Mouse (Mus musculus): Measurements from ENCODE around the gene Baiap2l1. TPM values are rescaled to one million over a fixed set of nuclear protein-coding genes. Genes with fewer than 3 reads are reported as not detected.

Baiap2l1 gene
- polyA plus RNA-seq, 1 experiment, result 68.8 TPM

DNA sequence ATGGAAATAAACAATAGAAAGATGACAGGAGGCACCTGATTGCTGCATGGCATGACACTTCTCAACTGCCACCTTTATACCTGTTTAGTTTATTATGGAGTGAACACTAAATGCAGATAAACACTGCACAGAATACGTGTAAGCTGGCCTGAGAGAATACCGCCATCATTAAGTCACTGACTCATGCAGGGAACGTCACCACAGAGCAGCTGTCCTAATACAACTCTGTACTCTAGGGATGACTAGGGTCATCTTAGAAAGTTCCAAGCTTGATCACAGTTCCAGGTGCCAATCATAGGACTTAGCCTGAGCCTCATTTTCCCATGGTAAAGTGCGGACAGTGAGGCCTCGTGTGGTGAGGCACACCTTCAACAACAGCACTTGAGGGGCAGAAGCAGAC is 73.3 kb downstream of the Baiap2l1 start:
- Histone ChIP-seq H3K4me2 (ENCODE audit: low read depth) (peak overlapping the region; percentile 30), H3K36me3 (ENCODE audit: control insufficient read depth, insufficient read depth) (peaks cover 34% of the 10 kb centered on the region), H3ac (ENCODE audit: control insufficient read depth, insufficient read length) (no peak overlapping the region), H3K79me2 (ENCODE audit: control insufficient read depth, insufficient read depth) (no peaks in the 10 kb centered on the region), H3K4me3 (no peak overlapping the region), H3K27me3 (ENCODE audit: control insufficient read depth, insufficient read depth, insufficient read length) (no peaks in the 10 kb centered on the region)
- TF ChIP-seq MYOG (IDR thresholded peaks at IDR 0.05; ENCODE audit: control insufficient read depth in 1 of 3, insufficient read depth in 1 of 3, insufficient read length in 2 of 3, low read depth in 2 of 3) (peak in 2 of 3 experiments; percentile 39 to 86), E2F4 (IDR thresholded peaks at IDR 0.05; ENCODE audit: insufficient read depth) (no peak), POLR2A (IDR thresholded peaks at IDR 0.05; ENCODE audit: insufficient read length, low read depth) (no peak), MAX (IDR thresholded peaks at IDR 0.05; ENCODE audit: low read depth) (no peak), TCF12 (IDR thresholded peaks at IDR 0.05; ENCODE audit: insufficient read depth, poor library complexity, severe bottlenecking) (no peak), POLR2AphosphoS2 (IDR thresholded peaks at IDR 0.05; ENCODE audit: insufficient read length, low read depth) (peak; percentile 41), USF1 (IDR thresholded peaks at IDR 0.05; ENCODE audit: low read depth) (no peak), CEBPB (IDR thresholded peaks at IDR 0.05; ENCODE audit: insufficient read depth, poor library complexity, severe bottlenecking) (no peak), MYOD1 (IDR thresholded peaks at IDR 0.05; ENCODE audit: control insufficient read depth in 1 of 3, insufficient read length in 2 of 3, low read depth in 2 of 3) (peak; percentile 54 to 86 (median 75)), SRF (IDR thresholded peaks at IDR 0.05; ENCODE audit: control insufficient read depth, insufficient read length, low read depth) (no peak), TCF3 (IDR thresholded peaks at IDR 0.05; ENCODE audit: insufficient read length, low read depth) (no peak), REST (IDR thresholded peaks at IDR 0.05; ENCODE audit: insufficient read depth, insufficient read length) (no peak)

DNA sequence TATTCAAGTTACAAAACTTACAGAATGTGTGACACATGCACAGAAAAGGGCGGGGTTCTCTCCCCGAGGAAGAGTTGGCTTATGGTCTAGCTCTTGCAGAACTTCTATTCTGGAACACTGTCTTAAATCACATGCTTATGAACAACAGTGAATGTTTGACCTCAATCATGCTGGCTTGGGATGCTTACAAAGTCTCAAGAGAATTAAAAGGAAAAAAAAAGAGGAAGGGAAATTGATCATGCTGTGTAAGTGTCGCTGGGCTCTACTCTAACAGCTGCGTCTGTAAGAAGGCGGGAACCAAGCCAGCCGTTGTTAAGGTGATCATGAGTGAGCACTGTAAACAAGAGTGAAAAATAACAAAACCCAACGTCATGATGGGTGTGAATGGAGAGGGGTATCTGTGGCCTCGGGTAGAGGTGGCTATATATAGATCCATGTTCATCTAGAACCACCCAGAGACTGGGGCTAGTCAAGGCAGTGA is 74.3 kb downstream of the Baiap2l1 start:
- TF ChIP-seq CEBPB (IDR thresholded peaks at IDR 0.05; ENCODE audit: insufficient read depth, poor library complexity, severe bottlenecking), result no peak
- TF ChIP-seq REST (IDR thresholded peaks at IDR 0.05; ENCODE audit: insufficient read depth, insufficient read length), result no peak
- TF ChIP-seq USF1 (IDR thresholded peaks at IDR 0.05; ENCODE audit: low read depth), result no peak
- peak in 2 of 3 experiments; percentile 22 to 69 for TF ChIP-seq MYOD1 (IDR thresholded peaks at IDR 0.05; ENCODE audit: control insufficient read depth in 1 of 3, insufficient read length in 2 of 3, low read depth in 2 of 3)
- peak; percentile 6 for TF ChIP-seq MAX (IDR thresholded peaks at IDR 0.05; ENCODE audit: low read depth)
- peak in 2 of 3 experiments; percentile 18 to 29 for TF ChIP-seq MYOG (IDR thresholded peaks at IDR 0.05; ENCODE audit: control insufficient read depth in 1 of 3, insufficient read depth in 1 of 3, insufficient read length in 2 of 3, low read depth in 2 of 3)
- TF ChIP-seq TCF12 (IDR thresholded peaks at IDR 0.05; ENCODE audit: insufficient read depth, poor library complexity, severe bottlenecking), result peak; percentile 9
- no peak for TF ChIP-seq POLR2AphosphoS2 (IDR thresholded peaks at IDR 0.05; ENCODE audit: insufficient read length, low read depth)
- H3K79me2 ChIP-seq (ENCODE audit: control insufficient read depth, insufficient read depth), result no peaks in the 10 kb centered on the region
- H3K4me3 ChIP-seq, result no peak overlapping the region
- no peak overlapping the region for H3ac ChIP-seq (ENCODE audit: control insufficient read depth, insufficient read length)
- H3K36me3 ChIP-seq (ENCODE audit: control insufficient read depth, insufficient read depth), result peaks cover 37% of the 10 kb centered on the region
- H3K4me2 ChIP-seq (ENCODE audit: low read depth), result peak overlapping the region; percentile 30
- H3K27me3 ChIP-seq (ENCODE audit: control insufficient read depth, insufficient read depth, insufficient read length), result no peaks in the 10 kb centered on the region

DNA sequence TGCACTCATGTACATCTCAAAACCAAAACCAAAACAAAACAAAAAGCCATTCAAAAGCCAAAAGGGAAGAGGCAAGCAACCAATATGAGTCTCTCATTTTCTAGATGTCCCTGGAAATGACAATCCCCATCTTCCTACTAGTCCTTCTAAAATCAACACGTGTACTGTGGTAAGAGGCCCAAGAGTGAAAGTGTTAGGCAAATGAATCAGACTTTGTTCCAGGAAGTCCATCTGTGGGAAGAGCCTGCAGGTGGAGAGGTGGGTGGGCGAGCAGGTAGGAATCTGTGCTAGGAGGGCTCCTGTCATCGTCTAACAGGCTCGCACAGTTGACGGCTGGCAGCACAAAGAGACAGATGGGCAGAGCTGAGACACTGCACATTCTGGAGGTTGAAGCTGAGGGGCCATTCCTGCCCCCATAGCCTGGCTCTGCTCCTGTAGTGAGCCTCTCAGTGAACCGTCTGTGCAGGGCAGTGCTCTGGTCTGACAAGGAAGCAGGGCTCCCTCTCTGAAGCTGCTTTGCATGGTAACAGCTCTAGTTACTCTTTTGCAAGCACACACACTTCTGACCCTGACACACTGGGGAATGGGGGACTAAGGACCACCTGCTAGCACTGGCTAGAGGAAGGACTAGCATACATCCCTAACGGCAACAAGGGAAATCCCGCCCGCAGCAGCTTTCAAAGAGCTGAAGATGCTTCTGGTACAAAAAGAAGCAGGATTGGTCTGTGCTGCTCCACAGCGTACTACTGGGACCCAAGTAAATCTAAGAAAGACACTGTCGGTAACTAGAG is 75.2 kb downstream of the Baiap2l1 start:
- peaks cover 45% of the 10 kb centered on the region for H3K36me3 ChIP-seq (ENCODE audit: control insufficient read depth, insufficient read depth)
- no peak overlapping the region for H3K4me3 ChIP-seq
- TF ChIP-seq MYOG (IDR thresholded peaks at IDR 0.05; ENCODE audit: control insufficient read depth in 1 of 3, insufficient read depth in 1 of 3, insufficient read length in 2 of 3, low read depth in 2 of 3) (no peak), USF1 (IDR thresholded peaks at IDR 0.05; ENCODE audit: low read depth) (no peak), E2F4 (IDR thresholded peaks at IDR 0.05; ENCODE audit: insufficient read depth) (no peak), MYOD1 (IDR thresholded peaks at IDR 0.05; ENCODE audit: control insufficient read depth in 1 of 3, insufficient read length in 2 of 3, low read depth in 2 of 3) (no peak), TCF3 (IDR thresholded peaks at IDR 0.05; ENCODE audit: insufficient read length, low read depth) (no peak), POLR2AphosphoS2 (IDR thresholded peaks at IDR 0.05; ENCODE audit: insufficient read length, low read depth) (no peak), REST (IDR thresholded peaks at IDR 0.05; ENCODE audit: insufficient read depth, insufficient read length) (no peak), SRF (IDR thresholded peaks at IDR 0.05; ENCODE audit: control insufficient read depth, insufficient read length, low read depth) (no peak), TCF12 (IDR thresholded peaks at IDR 0.05; ENCODE audit: insufficient read depth, poor library complexity, severe bottlenecking) (no peak), POLR2A (IDR thresholded peaks at IDR 0.05; ENCODE audit: insufficient read length, low read depth) (no peak), MAX (IDR thresholded peaks at IDR 0.05; ENCODE audit: low read depth) (no peak), CEBPB (IDR thresholded peaks at IDR 0.05; ENCODE audit: insufficient read depth, poor library complexity, severe bottlenecking) (no peak)
- H3K27me3 ChIP-seq (ENCODE audit: control insufficient read depth, insufficient read depth, insufficient read length), result no peaks in the 10 kb centered on the region
- H3K79me2 ChIP-seq (ENCODE audit: control insufficient read depth, insufficient read depth), result no peaks in the 10 kb centered on the region
- no peak overlapping the region for H3ac ChIP-seq (ENCODE audit: control insufficient read depth, insufficient read length)
- H3K4me2 ChIP-seq (ENCODE audit: low read depth), result no peak overlapping the region

DNA sequence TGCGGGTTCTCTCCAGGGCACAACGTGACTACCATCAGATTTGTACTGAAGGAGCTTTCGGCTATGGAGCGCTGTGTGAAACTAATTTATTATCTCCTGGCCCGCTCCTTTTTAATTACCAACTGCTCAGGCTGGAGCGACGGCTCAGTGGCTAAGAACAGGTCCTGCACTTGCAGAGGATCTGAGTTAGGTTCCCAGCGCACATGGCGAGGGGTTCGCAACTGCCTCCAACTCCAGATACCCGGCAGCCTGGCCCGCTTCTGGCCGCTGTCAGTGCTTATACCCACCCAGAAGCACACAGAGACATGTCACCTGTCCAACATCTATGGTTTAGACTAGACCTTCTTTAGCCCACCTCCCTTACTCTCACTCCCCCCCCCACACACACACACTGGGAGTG is 78.0 kb downstream of the Baiap2l1 start:
- Histone ChIP-seq H3K27me3 (ENCODE audit: control insufficient read depth, insufficient read depth, insufficient read length) (no peaks in the 10 kb centered on the region), H3K79me2 (ENCODE audit: control insufficient read depth, insufficient read depth) (no peaks in the 10 kb centered on the region), H3ac (ENCODE audit: control insufficient read depth, insufficient read length) (no peak overlapping the region), H3K4me3 (no peak overlapping the region), H3K4me2 (ENCODE audit: low read depth) (no peak overlapping the region), H3K36me3 (ENCODE audit: control insufficient read depth, insufficient read depth) (peaks cover 65% of the 10 kb centered on the region)
- TF ChIP-seq E2F4 (IDR thresholded peaks at IDR 0.05; ENCODE audit: insufficient read depth) (no peak), POLR2AphosphoS2 (IDR thresholded peaks at IDR 0.05; ENCODE audit: insufficient read length, low read depth) (peak; percentile 21)

All from myocyte (in vitro differentiated cells).